Mouse (Mus musculus): ENCODE measurements around the gene Ctnna3. TPM values are rescaled to one million over a fixed set of nuclear protein-coding genes. Genes with fewer than 3 reads are reported as not detected.
A peak's percentile ranks its signal among the peaks of the same experiment; 100 is the strongest.

Ctnna3 gene
- polyA plus RNA-seq, 1 experiment from 2014 or later, result 0.34 TPM

DNA sequence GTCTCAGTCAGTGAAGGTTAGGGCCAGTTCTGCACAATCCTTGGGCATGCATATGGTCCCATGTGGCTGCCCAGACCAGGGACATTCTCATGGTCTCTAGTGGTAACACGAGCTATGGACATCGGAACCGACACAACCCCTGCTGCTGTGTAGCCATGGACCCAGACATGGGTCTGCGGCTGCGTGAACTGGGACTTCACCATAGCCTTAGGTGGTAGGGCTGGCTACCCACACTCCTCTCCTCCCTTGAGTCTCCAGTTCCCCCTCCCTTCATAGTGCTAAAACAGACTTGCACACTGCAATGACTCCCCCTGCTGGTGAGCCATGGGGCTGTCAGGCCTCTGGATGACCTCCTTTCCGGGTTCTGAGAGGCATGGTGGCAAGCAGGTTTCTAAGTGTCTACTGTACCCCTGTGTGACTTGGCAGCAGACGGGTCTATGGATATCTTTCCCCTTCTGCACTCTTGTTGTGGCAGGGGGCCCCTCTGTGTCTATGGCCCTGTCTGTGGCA lies 144.3 kb downstream of the Ctnna3 start:
- WGBS, result 87% methylated on average over 7 of the region's 7 CpGs

DNA sequence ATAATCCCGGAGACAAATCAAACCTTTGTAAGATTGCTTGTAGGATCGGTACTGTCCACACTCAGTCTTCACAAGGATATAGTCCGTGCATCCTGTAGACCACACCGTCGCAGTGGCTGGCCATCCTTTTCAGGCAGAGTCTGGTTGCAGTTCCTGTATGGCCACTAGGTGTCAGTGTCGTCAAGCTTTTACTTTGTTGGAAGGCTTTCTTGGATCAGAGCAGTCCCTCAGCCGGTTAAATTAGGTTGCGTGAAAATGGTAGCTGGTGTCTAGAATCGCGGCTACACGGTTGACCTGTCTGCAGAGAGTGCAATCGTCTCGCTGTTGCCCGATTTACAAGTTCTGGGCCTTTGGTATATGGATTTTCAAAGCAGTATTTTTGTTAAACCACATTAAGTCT lies 152.7 kb downstream of the Ctnna3 start:
- Histone ChIP-seq H3K4me1 (no peaks in the 10 kb centered on the region), H3K9me3 (no peaks in the 10 kb centered on the region), H3K27me3 (no peaks in the 10 kb centered on the region; the same call in 1 of the 2 replicates), H3K9ac (no peak overlapping the region), H3K36me3 (replicated peaks) (no peaks in the 10 kb centered on the region), H3K27ac (no peak overlapping the region), H3K4me3 (replicated peaks) (no peak overlapping the region), H3K4me2 (no peak overlapping the region)
- peak; percentile 89 for ATAC-seq (ENCODE audit: low FRiP score)
- WGBS, result 11% methylated on average over 14 of the region's 14 CpGs

More for the DNA sequence above, 144.3 kb downstream of the Ctnna3 start:
- Histone ChIP-seq H3K27ac (no peak overlapping the region), H3K36me3 (replicated peaks) (no peaks in the 10 kb centered on the region), H3K4me3 (replicated peaks) (no peak overlapping the region), H3K4me1 (no peaks in the 10 kb centered on the region), H3K4me2 (no peak overlapping the region), H3K9ac (no peak overlapping the region), H3K9me3 (no peaks in the 10 kb centered on the region), H3K27me3 (no peaks in the 10 kb centered on the region)
- no peak for ATAC-seq (ENCODE audit: low FRiP score)

DNA sequence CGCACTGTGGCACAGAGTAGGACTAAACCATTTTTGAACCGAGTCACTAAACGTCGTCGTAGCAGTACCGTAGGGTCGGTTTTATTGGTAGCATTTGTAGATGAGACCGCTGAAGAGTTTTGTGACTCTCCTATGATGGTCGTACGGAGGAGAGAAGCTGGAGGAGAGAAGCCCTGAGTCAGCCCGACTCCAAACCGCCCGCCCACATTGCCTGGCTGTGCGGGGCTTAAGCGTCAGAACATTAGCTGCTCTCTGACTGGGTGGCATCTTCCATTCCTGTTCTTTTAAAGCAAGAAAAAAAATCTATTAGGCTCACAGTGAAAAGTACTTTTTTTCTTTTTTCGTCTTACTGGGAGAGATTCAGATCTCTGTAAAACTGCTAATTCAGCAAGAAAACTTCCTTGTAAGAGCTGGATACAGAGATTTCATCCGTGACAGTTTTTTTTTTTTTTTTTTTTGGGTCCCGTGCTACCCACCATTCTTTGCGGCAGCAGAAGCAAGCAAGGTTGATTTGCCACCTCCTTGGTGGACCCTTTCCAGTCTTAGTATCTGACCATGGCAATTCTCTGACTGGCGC lies 154.0 kb downstream of the Ctnna3 start:
- WGBS, result 76% methylated on average over 20 of the region's 20 CpGs
- no peaks in the 10 kb centered on the region; the same call in 1 of the 2 replicates for H3K27me3 ChIP-seq
- H3K9me3 ChIP-seq, result no peaks in the 10 kb centered on the region
- H3K9ac ChIP-seq, result no peak overlapping the region
- no peaks in the 10 kb centered on the region for H3K4me1 ChIP-seq
- H3K4me3 ChIP-seq (replicated peaks), result no peak overlapping the region
- H3K36me3 ChIP-seq (replicated peaks), result no peaks in the 10 kb centered on the region
- H3K4me2 ChIP-seq, result peak overlapping the region; percentile 19; the same call in 1 of the 2 replicates
- ATAC-seq (ENCODE audit: low FRiP score), result no peak
- H3K27ac ChIP-seq, result no peak overlapping the region

DNA sequence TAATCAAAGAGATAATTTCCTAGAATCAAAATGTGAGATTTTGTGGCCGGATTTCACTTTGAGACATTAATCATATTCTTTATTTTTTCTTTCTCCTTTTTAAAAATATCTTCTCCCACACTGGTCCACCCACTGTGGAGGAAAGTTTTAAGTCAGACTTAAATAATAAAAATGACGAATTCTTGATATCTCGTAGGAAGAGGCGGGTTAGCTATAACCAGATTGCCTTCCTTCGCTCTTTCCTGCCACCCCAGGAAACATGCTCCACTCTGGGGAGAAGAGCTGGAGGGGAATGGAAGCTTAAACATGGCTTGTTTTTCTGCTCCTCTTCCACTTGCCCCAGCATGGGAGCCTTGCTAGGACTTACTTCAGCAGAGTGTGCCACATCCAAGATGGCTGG lies 169.5 kb downstream of the Ctnna3 start:
- ATAC-seq (ENCODE audit: low FRiP score), result no peak
- Histone ChIP-seq H3K9ac (no peak overlapping the region), H3K9me3 (no peaks in the 10 kb centered on the region), H3K4me3 (replicated peaks) (no peak overlapping the region), H3K27ac (no peak overlapping the region), H3K4me2 (no peak overlapping the region), H3K4me1 (no peaks in the 10 kb centered on the region), H3K27me3 (no peaks in the 10 kb centered on the region), H3K36me3 (replicated peaks) (no peaks in the 10 kb centered on the region)
- 94% methylated on average over 5 of the region's 5 CpGs for WGBS

DNA sequence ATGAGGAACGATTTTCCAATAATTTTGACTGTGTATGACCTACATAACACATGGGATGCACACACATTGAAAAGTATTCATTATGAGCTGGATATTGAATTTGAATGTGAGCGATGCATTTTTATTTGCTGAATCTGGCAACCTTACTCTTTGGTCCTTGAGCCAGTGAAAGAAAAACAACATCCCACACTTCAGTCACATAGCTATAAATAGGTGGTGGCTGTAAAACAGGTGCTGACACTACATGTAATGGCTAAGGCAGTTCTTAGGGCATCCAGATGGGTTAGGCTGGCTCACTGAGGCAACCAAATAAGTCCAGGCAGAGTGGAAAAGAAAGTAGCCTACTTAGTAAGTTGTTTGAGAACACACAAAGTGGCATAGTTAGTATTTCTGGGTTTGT lies 171.3 kb downstream of the Ctnna3 start:
- WGBS, result 84% methylated on average over 2 of the region's 2 CpGs
- H3K9ac ChIP-seq, result no peak overlapping the region

DNA sequence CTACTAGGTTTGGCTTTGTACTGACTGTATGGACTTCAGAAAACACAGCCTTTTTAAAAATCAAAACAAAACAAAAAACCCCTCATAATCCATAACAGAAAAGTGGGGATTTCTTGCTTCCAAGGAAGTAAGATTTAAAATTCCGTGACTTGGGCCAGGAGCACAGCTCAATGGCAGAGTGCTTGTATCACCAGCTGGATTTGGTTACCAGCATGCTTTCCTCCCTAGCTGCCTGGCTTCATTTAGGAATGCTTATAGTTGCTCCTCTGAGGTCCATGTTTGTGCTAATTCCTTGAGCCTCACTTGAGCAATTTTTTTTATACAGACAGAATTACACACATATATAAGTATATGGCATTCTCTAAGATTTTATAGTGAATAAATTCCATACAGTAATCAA lies 198.6 kb downstream of the Ctnna3 start:
- 70% methylated on average over 1 of the region's 1 CpGs for WGBS
- H3K4me3 ChIP-seq (replicated peaks), result no peak overlapping the region
- no peak overlapping the region for H3K27ac ChIP-seq
- no peak overlapping the region for H3K4me2 ChIP-seq
- no peaks in the 10 kb centered on the region for H3K27me3 ChIP-seq
- no peaks in the 10 kb centered on the region for H3K9me3 ChIP-seq
- H3K36me3 ChIP-seq (replicated peaks), result no peaks in the 10 kb centered on the region
- no peaks in the 10 kb centered on the region for H3K4me1 ChIP-seq
- no peak for ATAC-seq (ENCODE audit: low FRiP score)
- no peak overlapping the region for H3K9ac ChIP-seq

More for the DNA sequence above, 171.3 kb downstream of the Ctnna3 start:
- no peak overlapping the region for H3K4me3 ChIP-seq (replicated peaks)
- H3K27me3 ChIP-seq, result no peaks in the 10 kb centered on the region
- no peak overlapping the region for H3K4me2 ChIP-seq
- H3K36me3 ChIP-seq (replicated peaks), result no peaks in the 10 kb centered on the region
- no peaks in the 10 kb centered on the region for H3K4me1 ChIP-seq
- H3K9me3 ChIP-seq, result 0 out of 2 replicates have a peak, but pooled peaks cover 5% of the 10 kb centered on the region
- ATAC-seq (ENCODE audit: low FRiP score), result no peak
- H3K27ac ChIP-seq, result no peak overlapping the region

DNA sequence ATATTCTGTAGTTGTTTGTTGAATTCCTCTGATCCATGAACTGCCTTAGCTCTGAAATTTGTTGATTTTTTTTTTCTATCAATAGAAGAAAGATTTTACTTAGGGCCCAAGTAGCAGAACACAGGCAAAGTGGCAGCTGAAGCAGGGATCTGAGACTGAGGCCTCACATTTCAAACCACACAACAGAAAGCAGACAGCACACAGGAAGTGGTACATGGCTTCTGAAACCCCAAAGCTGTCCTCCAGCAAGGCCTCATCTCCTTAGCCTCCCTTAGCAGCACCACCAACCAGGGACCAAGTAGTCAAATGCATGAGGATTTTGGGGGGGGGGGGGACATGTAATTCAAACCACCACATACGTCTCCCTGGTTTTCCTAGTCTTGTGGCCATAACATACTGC lies 204.0 kb downstream of the Ctnna3 start:
- Histone ChIP-seq H3K36me3 (replicated peaks) (no peaks in the 10 kb centered on the region), H3K4me2 (no peak overlapping the region), H3K27me3 (no peaks in the 10 kb centered on the region), H3K9ac (no peak overlapping the region), H3K4me3 (replicated peaks) (no peak overlapping the region), H3K4me1 (no peaks in the 10 kb centered on the region), H3K27ac (no peak overlapping the region), H3K9me3 (no peaks in the 10 kb centered on the region)
- WGBS, result 67% methylated on average over 1 of the region's 1 CpGs
- no peak for ATAC-seq (ENCODE audit: low FRiP score)

DNA sequence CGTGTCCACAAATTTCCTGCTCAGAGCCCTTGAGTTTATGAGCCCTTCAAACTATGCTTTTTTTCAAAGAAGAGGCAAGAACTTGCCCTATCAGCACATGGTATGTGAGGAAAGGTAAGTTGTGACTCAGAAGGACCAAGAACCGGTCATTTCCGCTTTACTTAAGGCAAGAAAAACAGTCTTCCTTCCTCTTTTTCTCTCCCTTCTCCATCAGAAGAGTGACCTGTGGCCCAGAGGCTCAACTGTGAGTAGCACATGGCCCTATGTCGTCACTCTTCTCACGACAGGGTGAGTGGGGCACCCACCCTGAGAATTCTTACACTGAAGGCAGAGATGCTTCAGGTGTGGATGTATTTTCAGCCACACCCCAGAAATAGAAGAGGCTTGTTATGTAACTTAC lies 208.1 kb downstream of the Ctnna3 start:
- Histone ChIP-seq H3K9ac (no peak overlapping the region), H3K9me3 (no peaks in the 10 kb centered on the region), H3K4me1 (no peaks in the 10 kb centered on the region), H3K27ac (no peak overlapping the region), H3K4me2 (no peak overlapping the region), H3K4me3 (replicated peaks) (no peak overlapping the region), H3K27me3 (no peaks in the 10 kb centered on the region), H3K36me3 (replicated peaks) (no peaks in the 10 kb centered on the region)
- ATAC-seq (ENCODE audit: low FRiP score), result no peak
- 84% methylated on average over 5 of the region's 5 CpGs for WGBS

DNA sequence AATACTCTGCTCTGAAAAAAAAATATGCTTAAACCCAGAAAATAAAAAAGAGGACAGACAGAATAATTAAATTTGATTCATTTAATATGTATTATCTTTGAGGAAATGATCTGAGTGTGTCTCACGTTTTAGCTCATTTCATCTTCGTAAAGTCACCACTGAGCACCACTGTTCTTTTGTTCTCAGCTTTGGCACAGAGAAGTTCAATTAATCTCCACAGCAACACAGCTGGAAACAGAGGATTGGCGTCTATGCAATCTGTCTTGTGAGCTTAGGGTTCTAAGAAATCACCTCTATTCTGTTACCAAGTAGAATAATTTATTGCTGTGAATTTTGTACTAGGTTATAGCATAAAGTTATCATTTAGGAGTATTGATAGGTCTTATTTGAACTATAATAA lies 217.4 kb downstream of the Ctnna3 start:
- no peak overlapping the region for H3K4me3 ChIP-seq (replicated peaks)
- no peak overlapping the region for H3K9ac ChIP-seq
- WGBS, result 16% methylated on average over 3 of the region's 3 CpGs
- no peaks in the 10 kb centered on the region for H3K4me1 ChIP-seq
- no peak overlapping the region for H3K4me2 ChIP-seq
- H3K36me3 ChIP-seq (replicated peaks), result no peaks in the 10 kb centered on the region
- no peaks in the 10 kb centered on the region for H3K27me3 ChIP-seq
- H3K27ac ChIP-seq, result no peak overlapping the region
- H3K9me3 ChIP-seq, result no peaks in the 10 kb centered on the region
- ATAC-seq (ENCODE audit: low FRiP score), result no peak

DNA sequence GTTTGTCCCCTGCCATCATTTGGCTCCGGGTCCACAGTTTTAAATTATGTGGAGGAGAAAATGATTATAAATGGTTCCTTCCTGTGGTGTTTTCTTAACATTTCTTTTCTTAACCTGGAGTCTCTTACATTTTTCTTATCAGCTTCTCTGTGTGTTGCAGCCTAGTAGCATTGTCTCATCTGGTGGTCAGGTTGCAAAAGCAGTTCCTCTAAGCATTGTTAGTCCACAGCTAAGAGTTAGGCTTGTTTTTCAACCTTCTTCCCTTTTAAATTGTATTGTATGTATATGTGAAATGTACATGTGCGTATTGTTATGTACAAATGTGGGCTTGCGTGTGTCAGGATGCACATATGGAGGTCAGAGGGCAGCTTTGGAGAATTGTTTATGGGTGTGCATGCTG lies 220.4 kb downstream of the Ctnna3 start:
- H3K27me3 ChIP-seq, result no peaks in the 10 kb centered on the region
- no peak overlapping the region for H3K4me2 ChIP-seq
- no peaks in the 10 kb centered on the region for H3K9me3 ChIP-seq
- WGBS, result 88% methylated on average over 3 of the region's 3 CpGs
- no peaks in the 10 kb centered on the region for H3K36me3 ChIP-seq (replicated peaks)
- H3K9ac ChIP-seq, result no peak overlapping the region
- no peak overlapping the region for H3K4me3 ChIP-seq (replicated peaks)
- H3K27ac ChIP-seq, result no peak overlapping the region
- no peak for ATAC-seq (ENCODE audit: low FRiP score)
- H3K4me1 ChIP-seq, result no peaks in the 10 kb centered on the region

DNA sequence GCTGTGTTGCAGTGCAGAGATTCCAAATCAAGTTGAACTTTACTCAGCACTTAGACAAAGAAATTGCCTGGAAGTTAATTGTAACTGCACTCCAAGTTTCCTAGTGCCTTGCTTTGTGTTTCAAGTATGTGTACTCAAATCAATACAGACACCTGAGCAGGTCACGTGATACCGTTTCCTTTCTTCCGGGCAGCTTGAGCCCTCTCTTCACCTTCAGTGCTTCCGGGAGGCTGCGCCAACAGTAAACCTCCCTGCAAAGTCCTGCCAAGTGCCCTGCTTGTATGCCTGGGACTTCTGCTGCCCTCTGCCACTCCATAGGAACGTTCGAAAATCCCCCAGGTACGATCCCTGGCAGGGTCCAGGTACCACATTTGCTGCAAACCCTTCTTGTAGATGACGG lies 223.0 kb downstream of the Ctnna3 start:
- 82% methylated on average over 9 of the region's 9 CpGs for WGBS
- no peaks in the 10 kb centered on the region for H3K36me3 ChIP-seq (replicated peaks)
- no peaks in the 10 kb centered on the region for H3K9me3 ChIP-seq
- no peaks in the 10 kb centered on the region for H3K27me3 ChIP-seq
- H3K4me2 ChIP-seq, result no peak overlapping the region
- H3K9ac ChIP-seq, result no peak overlapping the region
- H3K4me1 ChIP-seq, result no peaks in the 10 kb centered on the region
- no peak overlapping the region for H3K4me3 ChIP-seq (replicated peaks)
- no peak overlapping the region for H3K27ac ChIP-seq
- ATAC-seq (ENCODE audit: low FRiP score), result no peak

DNA sequence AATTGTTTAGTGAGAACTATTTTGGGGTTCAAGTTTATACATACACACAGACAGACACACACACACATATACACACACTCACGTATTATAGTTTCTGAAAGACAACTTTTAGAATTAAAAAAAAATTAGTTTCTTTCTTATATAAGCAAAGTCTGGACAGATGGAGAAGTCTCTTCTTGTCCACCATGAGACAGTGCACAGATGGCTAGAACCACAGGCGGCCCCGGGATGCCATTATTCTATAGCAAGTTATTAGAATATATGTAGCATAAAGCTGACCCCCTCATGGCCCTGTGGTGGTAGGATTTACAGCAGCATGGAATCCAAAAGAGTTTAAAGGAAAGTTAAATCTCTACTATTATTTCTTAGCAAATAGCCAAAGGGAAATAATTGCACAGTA lies 223.7 kb downstream of the Ctnna3 start:
- H3K4me1 ChIP-seq, result no peaks in the 10 kb centered on the region
- no peak overlapping the region for H3K4me2 ChIP-seq
- H3K36me3 ChIP-seq (replicated peaks), result no peaks in the 10 kb centered on the region
- H3K27ac ChIP-seq, result no peak overlapping the region
- ATAC-seq (ENCODE audit: low FRiP score), result no peak
- no peak overlapping the region for H3K4me3 ChIP-seq (replicated peaks)
- WGBS, result 91% methylated on average over 3 of the region's 3 CpGs
- H3K9me3 ChIP-seq, result no peaks in the 10 kb centered on the region
- H3K27me3 ChIP-seq, result no peaks in the 10 kb centered on the region
- H3K9ac ChIP-seq, result no peak overlapping the region

DNA sequence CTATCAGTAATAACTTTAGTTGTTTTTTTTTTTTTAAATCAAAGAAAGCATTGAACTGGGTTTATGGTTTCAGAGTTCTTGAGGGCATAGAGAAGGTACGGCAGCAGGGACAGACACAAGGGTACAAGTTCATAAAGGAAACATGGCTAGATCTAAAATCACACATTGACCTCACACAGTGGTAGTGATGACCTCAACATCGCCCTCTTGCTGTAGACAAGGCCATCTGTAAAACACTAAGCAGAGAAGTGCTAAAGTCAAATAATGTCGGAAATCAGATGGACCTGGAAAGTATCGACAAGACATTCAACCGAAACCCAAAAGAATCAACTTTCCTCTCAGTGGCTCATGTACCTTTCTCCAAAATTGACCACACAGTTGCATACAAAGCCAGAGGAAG lies 224.7 kb downstream of the Ctnna3 start:
- H3K4me3 ChIP-seq (replicated peaks), result no peak overlapping the region
- WGBS, result 92% methylated on average over 5 of the region's 5 CpGs
- no peaks in the 10 kb centered on the region for H3K27me3 ChIP-seq
- no peak overlapping the region for H3K27ac ChIP-seq
- H3K4me1 ChIP-seq, result no peaks in the 10 kb centered on the region
- H3K9me3 ChIP-seq, result no peaks in the 10 kb centered on the region
- no peaks in the 10 kb centered on the region for H3K36me3 ChIP-seq (replicated peaks)
- ATAC-seq (ENCODE audit: low FRiP score), result no peak
- H3K9ac ChIP-seq, result no peak overlapping the region
- no peak overlapping the region for H3K4me2 ChIP-seq

Data from forebrain, embryonic 12.5 days (tissue).